Mouse (Mus musculus) MEL (cell line): ENCODE measurements around the gene Ppil2. TPM values are rescaled to one million over a fixed set of nuclear protein-coding genes. Genes with fewer than 3 reads are reported as not detected.

Experiments
- DNase-seq: peaks from one replicate; pipeline ENCODE4 v3.0.0; 2011; ENCODE audit warnings: low read depth, low spot score
- H3K27ac ChIP-seq: 2 replicates; pipeline ENCODE4 v1.5.1; 2012; ENCODE audit warnings: low read depth, mild to moderate bottlenecking, control low read depth, low read length, moderate library complexity; ENCODE audit not compliant: control insufficient read depth
- H3K27me3 ChIP-seq, 2 experiments: fragments of 150-350 bp in 1 of 2; sonication (generic) in 1 of 2; 2 replicates each; pipeline ENCODE4 v1.6.1; 2012; ENCODE audit warnings: low read length in 2 of 2, mild to moderate bottlenecking in 2 of 2, improper control_type of control experiment in 1 of 2, moderate library complexity in 1 of 2; ENCODE audit not compliant: insufficient read depth in 2 of 2, control insufficient read depth in 1 of 2
- H3K36me3 ChIP-seq, 2 experiments: 2 replicates each; pipeline ENCODE4 v1.6.1; 2012 to 2014; ENCODE audit warnings: low read length in 2 of 2, improper control_type of control experiment in 1 of 2, inconsistent platforms in 1 of 2, mild to moderate bottlenecking in 1 of 2; ENCODE audit not compliant: insufficient read depth in 2 of 2, control insufficient read depth in 1 of 2
- H3K4me1 ChIP-seq, 2 experiments: fragments of 150-350 bp in 1 of 2; sonication (generic) in 1 of 2; 2 replicates each; pipeline ENCODE4 v1.6.1; 2012; ENCODE audit warnings: low read length in 2 of 2, improper control_type of control experiment in 1 of 2, mild to moderate bottlenecking in 1 of 2; ENCODE audit not compliant: insufficient read depth in 2 of 2, control insufficient read depth in 1 of 2
- H3K4me3 ChIP-seq, 2 experiments: fragments of 150-350 bp in 1 of 2; sonication (generic) in 1 of 2; 2 replicates each; pipeline ENCODE4 v1.5.1; 2012; ENCODE audit warnings: low read depth in 2 of 2, low read length in 2 of 2, mild to moderate bottlenecking in 2 of 2, moderate library complexity in 2 of 2, control low read depth in 1 of 2, improper control_type of control experiment in 1 of 2; ENCODE audit not compliant: control insufficient read depth in 1 of 2, insufficient read depth in 1 of 2
- H3K79me2 ChIP-seq: 2 replicates; pipeline ENCODE4 v1.6.1; 2012; ENCODE audit warnings: mild to moderate bottlenecking, low read length, moderate library complexity; ENCODE audit not compliant: control insufficient read depth, poor library complexity, insufficient read depth
- H3K9ac ChIP-seq: 2 replicates; pipeline ENCODE4 v1.6.1; 2012; ENCODE audit warnings: low read depth, mild to moderate bottlenecking, control low read depth, low read length, moderate library complexity; ENCODE audit not compliant: control insufficient read depth, poor library complexity, severe bottlenecking
- H3K9me3 ChIP-seq: fragments of 150-350 bp; sonication (generic); replicated peaks from 2 replicates; pipeline ENCODE4 v1.6.1; 2012; ENCODE audit warnings: mild to moderate bottlenecking, low read length, improper control_type of control experiment, moderate library complexity; ENCODE audit not compliant: insufficient read depth
- CHD1 ChIP-seq: IDR thresholded peaks from 2 replicates; pipeline ENCODE4 v1.6.1; 2012; ENCODE audit warnings: low read depth, mild to moderate bottlenecking, inconsistent platforms, low read length, improper control_type of control experiment
- CTCF ChIP-seq, 3 experiments: IDR thresholded peaks in 2 of 3; conservative IDR thresholded peaks in 1 of 3; 2 replicates each; pipeline ENCODE4 v1.5.1; 2011 to 2012; ENCODE audit warnings: low read length in 3 of 3, low read depth in 2 of 3, mild to moderate bottlenecking in 2 of 3, improper control_type of control experiment in 1 of 3, inconsistent platforms in 1 of 3, mixed read lengths in 1 of 3, moderate library complexity in 1 of 3; ENCODE audit not compliant: control insufficient read depth in 1 of 3, insufficient read depth in 1 of 3, poor library complexity in 1 of 3, severe bottlenecking in 1 of 3
- E2F4 ChIP-seq: IDR thresholded peaks from 2 replicates; pipeline ENCODE4 v1.6.1; 2011; ENCODE audit warnings: low read depth, low read length, improper control_type of control experiment, borderline replicate concordance
- EP300 ChIP-seq, 2 experiments: IDR thresholded peaks; 2 replicates each; pipeline ENCODE4 v1.6.1; 2011; ENCODE audit warnings: improper control_type of control experiment in 2 of 2, low read length in 2 of 2, low read depth in 1 of 2, mild to moderate bottlenecking in 1 of 2
- ETS1 ChIP-seq: IDR thresholded peaks from 2 replicates; pipeline ENCODE4 v1.6.1; 2012; ENCODE audit warnings: low read depth, mild to moderate bottlenecking, inconsistent platforms, low read length, improper control_type of control experiment, moderate library complexity
- GATA1 ChIP-seq: IDR thresholded peaks from 2 replicates; pipeline ENCODE4 v1.6.1; 2011; ENCODE audit warnings: low read depth, low read length, improper control_type of control experiment
- MAX ChIP-seq: IDR thresholded peaks from 2 replicates; pipeline ENCODE4 v1.6.1; 2011; ENCODE audit warnings: low read length, improper control_type of control experiment
- MYB ChIP-seq: IDR thresholded peaks from 2 replicates; pipeline ENCODE4 v1.6.1; 2011; ENCODE audit warnings: mild to moderate bottlenecking, low read depth, low read length, improper control_type of control experiment
- MYC ChIP-seq: IDR thresholded peaks from 2 replicates; pipeline ENCODE4 v1.6.1; 2011; ENCODE audit warnings: low read depth, mild to moderate bottlenecking, low read length, improper control_type of control experiment, moderate library complexity
- NRF1 ChIP-seq: IDR thresholded peaks from 2 replicates; pipeline ENCODE4 v1.6.1; 2014; ENCODE audit warnings: low read depth, mild to moderate bottlenecking, inconsistent platforms, low read length, improper control_type of control experiment, moderate library complexity; ENCODE audit not compliant: poor library complexity, insufficient read depth, severe bottlenecking
- POLR2A ChIP-seq, 2 experiments: IDR thresholded peaks; 2 replicates each; pipeline ENCODE4 v1.6.1; 2011 to 2012; ENCODE audit warnings: low read length in 2 of 2, mild to moderate bottlenecking in 2 of 2, control low read depth in 1 of 2, improper control_type of control experiment in 1 of 2, low read depth in 1 of 2, moderate library complexity in 1 of 2; ENCODE audit not compliant: control insufficient read depth in 1 of 2, insufficient read depth in 1 of 2, poor library complexity in 1 of 2
- POLR2AphosphoS2 ChIP-seq: IDR thresholded peaks from 2 replicates; pipeline ENCODE4 v1.6.1; 2011; ENCODE audit warnings: low read length, improper control_type of control experiment
- RAD21 ChIP-seq: IDR thresholded peaks from 2 replicates; pipeline ENCODE4 v1.6.1; 2011; ENCODE audit warnings: mild to moderate bottlenecking, low read depth, low read length, improper control_type of control experiment
- TAL1 ChIP-seq: IDR thresholded peaks from 2 replicates; pipeline ENCODE4 v1.6.1; 2012; ENCODE audit warnings: mild to moderate bottlenecking, inconsistent platforms, low read length, moderate library complexity, mixed read lengths
- TCF12 ChIP-seq: IDR thresholded peaks from 2 replicates; pipeline ENCODE4 v1.6.1; 2014; ENCODE audit warnings: low read depth, mild to moderate bottlenecking, inconsistent platforms, low read length, improper control_type of control experiment, moderate library complexity
- USF2 ChIP-seq, 2 experiments: IDR thresholded peaks; 2 replicates each; pipeline ENCODE4 v1.6.1; 2011 to 2012; ENCODE audit warnings: improper control_type of control experiment in 2 of 2, low read length in 2 of 2, borderline replicate concordance in 1 of 2, inconsistent platforms in 1 of 2, low read depth in 1 of 2, mild to moderate bottlenecking in 1 of 2; ENCODE audit not compliant: insufficient read depth in 1 of 2
- ZC3H11A ChIP-seq: IDR thresholded peaks from 2 replicates; pipeline ENCODE4 v1.6.1; 2012; ENCODE audit warnings: low read depth, mild to moderate bottlenecking, inconsistent platforms, low read length, improper control_type of control experiment
- ZNF384 ChIP-seq: IDR thresholded peaks from 2 replicates; pipeline ENCODE4 v1.6.1; 2012; ENCODE audit warnings: low read depth, mild to moderate bottlenecking, inconsistent platforms, low read length, improper control_type of control experiment
- polyA plus RNA-seq, 2 experiments: library from polyadenylated mRNA; stranded (reverse) in 1 of 2; unstranded in 1 of 2; fragments of >175 nt in 1 of 2; fragments of >200 nt in 1 of 2; gene quantifications; 2 replicates each; pipeline versions ENCODE4 v1.2.1 to v1.2.4; 2012; ENCODE audit warnings: low replicate concordance in 2 of 2, low read depth in 1 of 2; ENCODE audit not compliant: insufficient read length in 2 of 2, insufficient read depth in 1 of 2, missing spikeins in 1 of 2
- total RNA-seq: library from RNA; depleted of rRNA; stranded (reverse); fragments of 300-350 nt; gene quantifications from 2 replicates; pipeline ENCODE4 v1.2.3, GENCODE M21; 2012

The Ppil2 gene
- total and polyA plus RNA-seq, 3 experiments: 62.9 to 81.2 TPM; not detected in 1

DNA sequence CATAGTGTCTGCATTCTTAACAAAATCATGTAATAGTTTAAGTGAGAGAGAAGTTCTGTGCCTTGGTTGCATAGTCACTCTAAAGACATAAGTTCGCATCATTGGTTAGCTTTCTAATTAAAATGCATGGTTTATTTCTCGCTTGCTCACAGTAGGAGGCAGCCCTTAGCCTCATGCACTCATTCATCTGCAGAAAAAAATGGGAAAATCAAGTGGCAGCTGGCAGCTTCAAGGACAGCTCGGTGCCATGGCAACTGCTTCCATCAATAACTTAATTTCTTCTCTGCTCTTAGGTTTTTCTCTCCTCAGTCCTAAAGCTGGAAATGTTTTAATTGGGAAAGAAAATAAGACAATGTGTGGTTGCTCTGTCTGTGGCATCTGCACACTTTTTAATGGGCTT, 55.5 kb downstream of the Ppil2 start:
- no peak overlapping the region for H3K27ac ChIP-seq
- no peak for DNase-seq
- H3K79me2 ChIP-seq: no peaks in the 10 kb centered on the region
- H3K4me1 ChIP-seq: no peaks in the 10 kb centered on the region
- H3K4me3 ChIP-seq: no peak overlapping the region
- H3K36me3 ChIP-seq: no peaks in the 10 kb centered on the region
- no peak for TF ChIP-seq EP300 (IDR thresholded peaks at IDR 0.05; ENCODE audit: low read depth in 1 of 2, low read length in 2 of 2)
- no peak for TF ChIP-seq MYB
- TF ChIP-seq ZNF384: no peak
- TF ChIP-seq ZC3H11A: no peak
- TF ChIP-seq NRF1: no peak
- TF ChIP-seq ETS1: no peak
- no peak for TF ChIP-seq MYC
- TF ChIP-seq USF2 (IDR thresholded peaks at IDR 0.05; ENCODE audit: borderline replicate concordance in 1 of 2, insufficient read depth in 1 of 2, low read depth in 1 of 2, low read length in 2 of 2): no peak
- TF ChIP-seq TAL1: no peak
- no peak for TF ChIP-seq POLR2AphosphoS2
- no peak for TF ChIP-seq CTCF (IDR thresholded peaks at IDR 0.05 in 2 of 3, conservative IDR thresholded peaks at IDR 0.05 in 1 of 3; ENCODE audit: control insufficient read depth in 1 of 3, insufficient read depth in 1 of 3, low read depth in 2 of 3, low read length in 3 of 3, poor library complexity in 1 of 3, severe bottlenecking in 1 of 3)
- no peak for TF ChIP-seq E2F4
- no peak for TF ChIP-seq CHD1
- TF ChIP-seq TCF12: no peak
- H3K27me3 ChIP-seq: no peaks in the 10 kb centered on the region
- no peak overlapping the region for H3K9ac ChIP-seq
- no peaks in the 10 kb centered on the region for H3K9me3 ChIP-seq

DNA sequence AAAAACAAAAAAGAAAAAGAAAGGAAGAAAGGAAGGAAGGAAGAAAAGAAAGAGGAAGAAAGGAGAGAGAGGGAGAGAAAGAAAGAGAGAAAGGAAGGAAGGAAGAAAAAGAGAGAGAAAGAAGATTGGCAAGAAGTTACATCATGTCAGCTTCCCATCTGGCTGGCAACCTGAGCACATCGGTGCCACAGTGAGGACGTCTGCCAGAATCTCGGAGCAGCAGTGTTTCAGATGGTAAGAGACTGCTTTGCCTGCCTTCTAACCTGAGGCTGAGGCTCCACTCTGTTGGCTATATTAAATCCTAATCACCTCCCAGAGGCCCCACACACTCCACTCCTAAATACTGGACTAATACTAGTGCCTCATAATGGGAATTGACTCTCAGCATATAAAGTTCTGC, 57.2 kb downstream of the Ppil2 start:
- no peak for DNase-seq
- TF ChIP-seq RAD21 (no peak), MAX (no peak), GATA1 (no peak), POLR2A (IDR thresholded peaks at IDR 0.05; ENCODE audit: control insufficient read depth in 1 of 2, insufficient read depth in 1 of 2, low read depth in 1 of 2, low read length in 2 of 2, poor library complexity in 1 of 2) (no peak)
- no peaks in the 10 kb centered on the region for H3K27me3 ChIP-seq
- H3K4me3 ChIP-seq: no peak overlapping the region
- H3K27ac ChIP-seq: no peak overlapping the region
- H3K79me2 ChIP-seq: no peaks in the 10 kb centered on the region
- no peak overlapping the region for H3K9ac ChIP-seq
- 0 out of 4 replicates have a peak, but pooled peaks cover 0 to 1% of the 10 kb centered on the region in 2 experiments for H3K36me3 ChIP-seq
- no peaks in the 10 kb centered on the region for H3K4me1 ChIP-seq
- H3K9me3 ChIP-seq: no peaks in the 10 kb centered on the region
